Mouse (Mus musculus) stomach, embryonic 15.5 days (tissue): ENCODE data around the gene Efnb2. TPM values are rescaled to one million over a fixed set of nuclear protein-coding genes. Genes with fewer than 3 reads are reported as not detected.

ENCODE experiments used
- ATAC-seq: fragments of 200-750 bp; cut with Nextera tagmentation; 2 replicates; pipeline ENCODE4 v1.8.0; 2017; ENCODE audit warnings: low read depth, moderate number of reproducible peaks, moderate TSS enrichment; ENCODE audit not compliant: insufficient read depth, low FRiP score
- H3K27ac ChIP-seq: fragments of 300-500 bp; sonication (generic); 2 replicates; pipeline ENCODE4 v1.5.1; 2015; ENCODE audit warnings: mild to moderate bottlenecking, inconsistent platforms
- H3K27me3 ChIP-seq: fragments of 300-500 bp; sonication (generic); replicated peaks from 2 replicates; pipeline ENCODE4 v1.6.1; 2015; ENCODE audit warnings: inconsistent platforms
- H3K36me3 ChIP-seq: fragments of 300-500 bp; sonication (generic); 2 replicates; pipeline ENCODE4 v1.6.1; 2015; ENCODE audit warnings: inconsistent platforms
- H3K4me1 ChIP-seq: fragments of 300-500 bp; sonication (generic); 2 replicates; pipeline ENCODE4 v1.6.1; 2015; ENCODE audit warnings: inconsistent platforms
- H3K4me2 ChIP-seq: fragments of 300-500 bp; sonication (generic); 2 replicates; pipeline ENCODE4 v1.6.1; 2015; ENCODE audit warnings: mild to moderate bottlenecking, inconsistent platforms
- H3K4me3 ChIP-seq: fragments of 300-500 bp; sonication (generic); replicated peaks from 2 replicates; pipeline ENCODE4 v1.5.1; 2015; ENCODE audit warnings: inconsistent platforms
- H3K9ac ChIP-seq: fragments of 300-500 bp; sonication (generic); 2 replicates; pipeline ENCODE4 v1.6.1; 2015; ENCODE audit warnings: inconsistent platforms
- H3K9me3 ChIP-seq: fragments of 300-500 bp; sonication (generic); 2 replicates; pipeline ENCODE4 v1.6.1; 2016; ENCODE audit warnings: inconsistent platforms
- WGBS: fragments of 180-500 bp; shearing (Covaris S2); methylation state at CpG from one replicate; pipeline ENCODE4 v1.1.7; 2015; 5-methylcytosine and 5-hydroxymethylcytosine counted together
- polyA plus RNA-seq: library from polyadenylated mRNA; unstranded; fragments of >200 nt; fragmentation: Nextera tagmentation; extraction: Ambion mirVana; gene quantifications from 2 replicates; pipeline ENCODE4 v1.2.1, GENCODE M21; 2015

The Efnb2 gene
- polyA plus RNA-seq, 1 experiment from 2014 or later: 15.6 TPM

GRCm38 (mm10) chr8:8674864-8675263 is 13.8 kb upstream of the Efnb2 start:
- no peaks in the 10 kb centered on the region for H3K9me3 ChIP-seq
- no peak overlapping the region for H3K9ac ChIP-seq
- H3K27me3 ChIP-seq: no peaks in the 10 kb centered on the region
- H3K4me2 ChIP-seq: no peak overlapping the region
- no peak for ATAC-seq
- H3K36me3 ChIP-seq: peaks cover 24% of the 10 kb centered on the region
- H3K4me1 ChIP-seq: no peaks in the 10 kb centered on the region
- 75% methylated on average over 5 of the region's 5 CpGs for WGBS
- H3K4me3 ChIP-seq: no peak overlapping the region
- H3K27ac ChIP-seq: no peak overlapping the region

GRCm38 (mm10) chr8:8661759-8662138 is 707 bp upstream of the Efnb2 start:
- ATAC-seq: peak; percentile 21; the same call in 1 of the 2 replicates
- Histone ChIP-seq H3K4me2 (peak overlapping the region; percentile 95), H3K9me3 (no peaks in the 10 kb centered on the region), H3K27me3 (no peaks in the 10 kb centered on the region), H3K9ac (peak overlapping the region; percentile 41), H3K4me3 (peak overlapping the region; percentile 80), H3K36me3 (no peaks in the 10 kb centered on the region), H3K27ac (peak overlapping the region; percentile 81), H3K4me1 (no peaks in the 10 kb centered on the region)
- WGBS: under 1% methylated on average over 23 of the region's 23 CpGs

DNA sequence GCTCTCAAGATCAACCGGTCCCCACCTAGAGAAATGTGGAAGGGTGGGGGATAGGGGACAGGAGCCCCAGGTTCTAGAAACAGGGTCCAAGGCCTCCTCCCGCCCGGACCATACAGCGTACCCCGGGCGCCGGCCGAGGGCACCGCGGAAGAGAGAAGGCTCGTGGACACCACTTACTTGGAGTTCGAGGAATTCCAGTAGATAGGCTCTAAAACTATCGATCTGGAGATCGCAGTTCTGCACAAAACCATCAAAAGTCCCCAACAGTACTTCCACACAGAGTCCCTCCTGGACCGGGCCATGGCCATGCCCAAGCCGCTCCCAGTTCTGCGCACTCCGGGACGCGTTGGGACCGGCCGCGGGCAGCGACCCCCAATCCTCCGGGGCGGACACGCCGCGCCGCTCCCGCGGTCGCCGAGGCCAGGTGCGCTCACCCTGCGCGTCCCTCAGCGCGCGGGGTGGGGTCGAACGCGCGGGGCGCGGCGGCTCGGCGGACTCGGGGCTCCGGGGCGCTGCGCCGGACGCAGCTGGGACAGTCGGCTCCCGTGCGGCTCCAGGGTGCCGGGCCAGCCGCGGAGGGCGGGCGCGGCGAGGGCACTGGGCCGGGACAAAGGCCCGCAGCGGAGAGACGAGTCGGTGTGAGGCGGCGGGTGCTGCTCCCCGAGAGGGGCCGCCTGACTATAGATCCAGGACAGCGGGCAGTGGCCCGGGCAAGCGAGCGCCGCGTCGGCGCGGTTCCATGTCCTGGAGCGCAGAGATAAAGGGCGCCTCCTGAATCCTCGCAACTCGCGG is 539 bp downstream of the Efnb2 start:
- under 1% methylated on average over 83 of the region's 88 CpGs for WGBS
- Histone ChIP-seq H3K27me3 (no peaks in the 10 kb centered on the region), H3K36me3 (no peaks in the 10 kb centered on the region), H3K27ac (peak overlapping the region; percentile 84), H3K4me2 (peak overlapping the region; percentile 95), H3K9ac (peak overlapping the region; percentile 90), H3K9me3 (no peaks in the 10 kb centered on the region), H3K4me1 (no peaks in the 10 kb centered on the region), H3K4me3 (peak overlapping the region; percentile 80)
- peak; percentile 19 for ATAC-seq

DNA sequence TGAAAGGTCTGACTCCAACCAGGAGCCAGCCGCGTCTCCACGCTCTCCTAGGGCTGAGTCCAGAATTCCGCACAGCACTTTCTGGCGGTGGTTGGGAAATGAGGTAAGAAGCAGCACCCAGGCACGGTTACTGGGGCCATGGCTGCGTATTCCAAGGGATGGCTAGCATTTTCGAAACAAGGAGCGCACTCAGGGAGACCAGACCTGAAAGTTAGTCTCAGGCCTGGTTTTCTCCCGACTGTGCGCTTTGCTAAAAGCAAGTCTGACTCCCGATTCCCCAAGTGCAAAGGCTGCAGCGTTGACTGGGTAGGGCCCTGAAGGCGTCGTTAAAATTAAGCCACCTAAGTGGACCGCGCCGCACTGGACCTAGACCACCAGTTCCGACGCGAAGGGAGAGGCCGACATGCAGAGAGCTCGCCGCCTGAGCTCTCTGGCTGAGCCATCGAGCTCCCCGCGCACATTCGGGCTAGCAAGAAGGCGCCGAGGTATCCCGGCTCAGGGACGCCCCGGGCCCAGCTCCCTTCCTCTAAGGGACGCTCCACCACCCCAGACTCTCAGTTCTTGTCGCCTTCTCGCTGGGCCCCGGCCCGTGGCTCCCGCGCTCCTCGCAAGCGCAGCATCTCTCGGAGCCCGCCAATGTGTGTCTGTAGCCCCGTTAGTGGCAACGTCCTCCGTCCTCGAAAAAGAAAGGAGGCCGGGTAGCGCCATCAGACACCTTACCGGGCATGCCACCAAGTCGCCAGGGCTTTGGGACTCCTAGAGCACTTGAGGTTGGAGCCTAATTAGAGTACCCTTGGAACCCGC is 1.3 kb downstream of the Efnb2 start:
- Histone ChIP-seq H3K4me1 (peaks cover 3% of the 10 kb centered on the region; the same call in 1 of the 2 replicates), H3K27me3 (no peaks in the 10 kb centered on the region), H3K9ac (peak overlapping the region; percentile 90), H3K4me3 (peak overlapping the region; percentile 80), H3K4me2 (peak overlapping the region; percentile 95), H3K36me3 (no peaks in the 10 kb centered on the region), H3K9me3 (no peaks in the 10 kb centered on the region), H3K27ac (peak overlapping the region; percentile 84)
- ATAC-seq: no peak
- WGBS: under 1% methylated on average over 53 of the region's 53 CpGs

DNA sequence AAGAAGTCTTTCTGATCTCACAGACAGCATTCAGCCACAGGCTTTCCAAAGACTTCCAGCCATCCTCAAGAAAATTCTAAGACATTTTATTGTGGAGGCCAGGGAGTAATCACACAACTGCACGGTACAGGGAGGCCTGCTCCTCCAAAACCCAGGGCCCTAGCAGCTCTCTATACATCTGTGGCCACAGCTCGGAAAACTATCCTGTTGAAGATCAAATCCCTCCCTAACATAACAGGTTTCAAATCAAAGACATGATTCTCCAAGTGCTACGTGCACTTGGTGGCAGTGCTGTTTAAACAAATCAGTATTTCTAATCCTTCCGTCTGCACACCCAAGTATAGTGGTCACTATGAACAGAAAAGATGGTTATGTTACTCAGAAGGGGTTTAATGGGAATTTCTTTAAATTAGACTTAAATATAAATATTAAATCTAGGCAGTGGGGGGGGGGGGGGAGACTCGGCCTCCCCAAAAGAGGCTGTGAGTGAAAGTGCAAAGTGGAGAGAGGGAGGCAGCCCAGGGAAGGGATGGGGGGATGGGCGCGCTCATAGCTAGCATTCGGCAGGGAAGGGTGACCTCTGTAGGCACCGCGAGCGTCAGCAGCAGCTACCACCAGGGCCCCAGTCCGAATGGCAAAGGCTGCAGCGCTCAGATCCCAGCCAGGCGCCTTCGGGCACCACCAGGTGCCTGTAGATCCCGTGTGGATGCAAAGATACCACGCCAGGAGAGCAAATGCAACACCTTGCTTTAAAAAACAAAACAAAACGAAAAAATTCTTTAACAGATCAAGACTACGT is 2.4 kb downstream of the Efnb2 start:
- H3K27ac ChIP-seq: peak overlapping the region; percentile 44
- ATAC-seq: peak; percentile 51; the same call in 1 of the 2 replicates

DNA sequence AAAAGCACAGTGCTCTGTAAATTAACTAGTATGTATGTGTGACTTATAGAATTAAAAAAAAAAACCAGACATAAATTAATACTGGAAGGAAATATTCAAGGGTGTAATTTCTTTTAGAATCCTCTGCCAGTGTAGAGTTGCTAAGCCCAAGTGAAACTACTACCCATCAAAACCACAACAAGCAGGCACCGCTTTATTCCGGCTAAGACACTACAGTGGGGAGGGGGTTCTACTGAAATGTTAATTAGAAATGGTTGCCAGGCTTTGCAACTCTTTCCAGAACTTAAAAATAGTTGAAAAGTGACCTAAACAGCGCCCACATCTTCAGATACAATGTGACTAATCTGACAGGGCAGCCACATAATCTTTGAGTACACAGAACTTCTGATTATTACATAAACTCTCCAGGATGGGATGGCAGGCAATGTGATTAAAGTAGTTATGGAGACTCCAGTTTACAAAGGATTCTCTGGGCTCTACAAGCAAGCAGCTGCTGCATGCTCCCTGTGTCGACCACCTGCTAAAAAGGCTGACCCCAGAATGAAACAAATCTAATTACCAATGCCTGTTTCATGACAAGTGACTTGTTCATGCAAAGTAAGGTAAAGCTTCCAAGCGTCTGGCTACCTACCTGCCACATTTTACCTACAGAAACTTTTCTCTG is 3.2 kb downstream of the Efnb2 start:
- Histone ChIP-seq H3K9ac (no peak overlapping the region), H3K36me3 (no peaks in the 10 kb centered on the region), H3K27me3 (no peaks in the 10 kb centered on the region), H3K27ac (peak overlapping the region; percentile 44; the same call in 1 of the 2 replicates), H3K4me1 (peaks cover 12% of the 10 kb centered on the region; the same call in 1 of the 2 replicates), H3K4me2 (peak overlapping the region; percentile 95), H3K4me3 (peak overlapping the region; percentile 80), H3K9me3 (no peaks in the 10 kb centered on the region)
- no peak for ATAC-seq
- WGBS: 33% methylated on average over 5 of the region's 5 CpGs

More for the DNA sequence above, 2.4 kb downstream of the Efnb2 start:
- H3K36me3 ChIP-seq: no peaks in the 10 kb centered on the region
- H3K9ac ChIP-seq: peak overlapping the region; percentile 90; the same call in 1 of the 2 replicates
- no peaks in the 10 kb centered on the region for H3K9me3 ChIP-seq
- no peaks in the 10 kb centered on the region for H3K27me3 ChIP-seq
- WGBS: 5% methylated on average over 18 of the region's 19 CpGs
- peak overlapping the region; percentile 95 for H3K4me2 ChIP-seq
- peak overlapping the region; percentile 80 for H3K4me3 ChIP-seq
- H3K4me1 ChIP-seq: peaks cover 8% of the 10 kb centered on the region; the same call in 1 of the 2 replicates

- no peak overlapping the region for H3K9ac ChIP-seq
- H3K36me3 ChIP-seq: no peaks in the 10 kb centered on the region
- no peak overlapping the region for H3K27ac ChIP-seq
- no peak for ATAC-seq
- 33% methylated on average over 14 of the region's 14 CpGs for WGBS
- H3K4me1 ChIP-seq: peaks cover 18% of the 10 kb centered on the region
- H3K9me3 ChIP-seq: no peaks in the 10 kb centered on the region
- peak overlapping the region; percentile 95 for H3K4me2 ChIP-seq
- no peaks in the 10 kb centered on the region for H3K27me3 ChIP-seq
- H3K4me3 ChIP-seq: peak overlapping the region; percentile 12
These were observed 4.2 kb downstream of the Efnb2 start for GRCm38 (mm10) chr8:8656578-8657441.

GRCm38 (mm10) chr8:8655346-8656340 is 5.4 kb downstream of the Efnb2 start:
- Histone ChIP-seq H3K27ac (no peak overlapping the region), H3K27me3 (no peaks in the 10 kb centered on the region), H3K4me2 (peak overlapping the region; percentile 95), H3K4me3 (no peak overlapping the region), H3K9me3 (no peaks in the 10 kb centered on the region), H3K9ac (no peak overlapping the region), H3K4me1 (peaks cover 19% of the 10 kb centered on the region), H3K36me3 (no peaks in the 10 kb centered on the region)
- WGBS: 53% methylated on average over 24 of the region's 24 CpGs
- no peak for ATAC-seq

DNA sequence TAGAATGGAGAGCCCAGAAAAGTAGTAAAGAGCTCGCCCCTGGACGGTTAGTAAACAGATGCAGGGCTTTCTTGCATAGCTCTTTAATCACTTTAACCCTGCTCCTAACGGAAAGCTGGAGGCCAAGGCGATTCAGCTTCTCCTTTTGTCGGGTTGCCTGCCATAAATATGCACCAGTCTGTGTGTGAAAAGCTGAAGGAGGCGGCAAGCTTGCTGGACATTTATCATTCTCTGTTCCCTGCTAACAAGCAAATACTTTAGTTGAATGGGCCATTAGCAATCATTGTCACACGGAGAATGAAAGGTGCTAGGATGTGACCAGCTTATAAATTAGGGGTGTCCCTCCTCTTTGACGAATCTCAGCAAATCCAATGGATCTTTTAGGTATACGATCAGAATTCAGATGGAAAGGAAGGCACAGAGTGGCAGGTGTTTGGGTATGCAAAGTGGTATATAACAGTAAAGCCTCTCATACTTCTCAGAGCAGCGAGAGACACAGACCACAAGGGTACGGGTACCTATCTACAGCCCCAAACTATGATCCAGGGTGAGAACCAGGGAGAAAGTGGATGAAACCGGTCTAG is 7.0 kb downstream of the Efnb2 start:
- H3K9me3 ChIP-seq: no peaks in the 10 kb centered on the region
- H3K4me3 ChIP-seq: no peak overlapping the region
- WGBS: 39% methylated on average over 12 of the region's 12 CpGs
- no peak overlapping the region for H3K9ac ChIP-seq
- H3K4me1 ChIP-seq: peaks cover 33% of the 10 kb centered on the region
- ATAC-seq: no peak
- H3K4me2 ChIP-seq: no peak overlapping the region
- H3K27me3 ChIP-seq: no peaks in the 10 kb centered on the region
- H3K36me3 ChIP-seq: no peaks in the 10 kb centered on the region
- no peak overlapping the region for H3K27ac ChIP-seq
